Mouse (Mus musculus) CD4-positive, CD25-positive, alpha-beta regulatory T cell, adult 4 months (primary cell): ENCODE results near the gene Pmf1. TPM values are rescaled to one million over a fixed set of nuclear protein-coding genes. Genes with fewer than 3 reads are reported as not detected.

Source experiments
- ATAC-seq: one replicate; pipeline ENCODE4 v1.8.0; 2017
- polyA plus RNA-seq, 2 experiments: library from polyadenylated mRNA; unstranded; fragments of 100-300 nt; shearing (Covaris generic); gene quantifications; one replicate each; pipeline ENCODE4 v1.2.1; 2017

Gene Pmf1
- polyA plus RNA-seq, 2 experiments from 2014 or later, result 37.2 to 52.9 TPM

DNA sequence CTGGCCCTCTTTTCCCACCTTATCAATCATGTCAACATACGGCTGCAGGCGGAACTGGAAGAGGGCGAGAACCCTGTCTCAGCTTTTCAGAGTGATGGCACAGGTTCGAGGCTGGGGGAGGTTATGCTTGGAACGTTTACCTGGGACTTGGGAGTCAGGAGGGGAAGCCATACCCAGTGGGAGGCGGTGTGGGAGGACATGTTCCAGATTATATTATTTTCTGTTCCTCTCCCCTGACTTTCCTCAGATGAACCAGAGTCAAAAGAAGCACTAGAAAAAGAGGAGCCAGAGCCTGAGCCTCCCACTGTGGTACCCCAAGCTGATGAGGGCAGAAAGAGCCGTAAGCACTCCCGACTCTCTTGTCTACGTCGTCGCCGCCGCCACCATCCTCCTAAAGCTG, 59.4 kb downstream of the Pmf1 start:
- no peak for ATAC-seq

Other genes with a start within 250 kb of the Pmf1 start
- not detected for gene Rhbg, start 155.6 kb downstream of the Pmf1 start, polyA plus RNA-seq
- gene Gm38392, start 123.1 kb downstream of the Pmf1 start, polyA plus RNA-seq, result not detected
- gene Tsacc, start 113.3 kb downstream of the Pmf1 start, polyA plus RNA-seq, result 1 to 10 TPM; 5.8 to 7.7 TPM
- 100 to 1,000 TPM; 189 to 216 TPM for gene Cct3, start 113.2 kb downstream of the Pmf1 start, polyA plus RNA-seq
- 100 to 1,000 TPM; 370 to 504 TPM for gene Glmp, start 85.3 kb downstream of the Pmf1 start, polyA plus RNA-seq
- 1 to 10 TPM; 1.1 to 2.2 TPM for gene Tmem79, start 74.2 kb downstream of the Pmf1 start, polyA plus RNA-seq
- 10 to 100 TPM; 24.2 to 34.9 TPM for gene Smg5, start 74.1 kb downstream of the Pmf1 start, polyA plus RNA-seq
- not detected for gene Paqr6, start 45.7 kb downstream of the Pmf1 start, polyA plus RNA-seq
- gene Bglap3, start 37.6 kb downstream of the Pmf1 start, polyA plus RNA-seq, result not detected
- not detected for gene Bglap2, start 31.6 kb downstream of the Pmf1 start, polyA plus RNA-seq
- gene Bglap, start 25.9 kb downstream of the Pmf1 start, polyA plus RNA-seq, result not detected
- 10 to 100 TPM; 17.5 to 18.5 TPM for gene Slc25a44, start 14.8 kb upstream of the Pmf1 start, polyA plus RNA-seq
- 10 to 100 TPM; 17.6 to 32.8 TPM for gene Sema4a, start 50.9 kb upstream of the Pmf1 start, polyA plus RNA-seq
- 1 to 10 TPM; 5.0 to 5.1 TPM for gene Lmna, start 99.6 kb upstream of the Pmf1 start, polyA plus RNA-seq
- gene Mex3a, start 122.1 kb upstream of the Pmf1 start, polyA plus RNA-seq, result 1 to 10 TPM in 1 of 2 experiments, under 1 TPM in 1; 0.60 to 1.5 TPM
- not detected for gene Rab25, start 138.0 kb upstream of the Pmf1 start, polyA plus RNA-seq
- 100 to 1,000 TPM; 197 to 234 TPM for gene Lamtor2, start 142.7 kb upstream of the Pmf1 start, polyA plus RNA-seq
- 10 to 100 TPM; 11.9 to 12.0 TPM for gene Ubqln4, start 143.4 kb upstream of the Pmf1 start, polyA plus RNA-seq
- gene Ssr2, start 165.5 kb upstream of the Pmf1 start, polyA plus RNA-seq, result 100 to 1,000 TPM; 160 to 161 TPM
- 10 to 100 TPM; 36.5 to 48.6 TPM for gene Arhgef2, start 195.6 kb upstream of the Pmf1 start, polyA plus RNA-seq
- gene Rxfp4, start 242.8 kb upstream of the Pmf1 start, polyA plus RNA-seq, result under 1 TPM in 1 of 2 experiments, not detected in 1; 0.26 TPM